ENCODE assay signal across 39 mouse cellular contexts in the genomic region with DNA sequence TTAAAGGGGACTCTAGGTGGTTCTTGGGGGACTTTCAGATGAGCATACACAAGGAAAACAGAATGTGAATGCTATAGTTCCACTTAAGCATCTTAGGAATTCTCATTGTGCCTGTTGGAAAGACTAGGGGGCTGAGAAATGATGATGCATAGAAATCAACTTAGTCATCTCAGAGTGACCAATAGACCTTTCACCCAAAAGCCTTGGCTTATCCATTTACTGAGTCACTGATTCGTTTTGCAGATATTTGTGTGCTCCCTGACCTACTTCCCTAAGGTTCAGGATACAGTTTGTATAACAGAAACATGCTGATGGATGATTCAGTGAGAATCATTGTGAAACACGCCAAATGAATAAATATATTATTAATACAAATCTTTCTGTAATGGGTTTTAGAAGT. TPM values are rescaled to one million over a fixed set of nuclear protein-coding genes. Genes with fewer than 3 reads are reported as not detected.
"Had no signal": no experiment of that assay in that cellular context is flagged by ENCODE, and none has a peak within 500 bp of the region (broad histone marks: within the 10 kb centered on the region; RNA-seq: fewer than 3 reads in every experiment).

No protein-coding gene starts in this region.

- DNase-seq: gastrocnemius, adult 2 months; gastrocnemius, postnatal 10 days; gastrocnemius, postnatal 25 days; heart, adult 18-20 months; heart, postnatal 14 days; heart, postnatal 36 days; kidney, adult 11 months; kidney, adult 2 months; kidney, adult 9 months; kidney, postnatal 14 days; kidney, postnatal 36 days; liver had no signal

RNA-seq across cellular contexts. Expression of gene Gm7257, which starts 28.7 kb away (rescaled TPM):
- total RNA-seq: gastrocnemius, adult 2 months; gastrocnemius, postnatal 10 days; gastrocnemius, postnatal 25 days; gastrocnemius, postnatal 4 days; granulocyte monocyte progenitor cell, adult 5-6 weeks; heart, adult 18-20 months; heart, postnatal 14 days; heart, postnatal 36 days; hematopoietic stem cell, adult 5-6 weeks; hindbrain, postnatal 0 days; layer of hippocampus, adult 18-20 months; layer of hippocampus, postnatal 10 days; layer of hippocampus, postnatal 25 days; left cerebral cortex, adult 2 months; left cerebral cortex, postnatal 14 days; left cerebral cortex, postnatal 36 days had no signal
- polyA plus RNA-seq: heart, embryonic 11.5 days; heart, embryonic 13.5 days; heart, embryonic 15.5 days; heart, postnatal 0 days; hindbrain, embryonic 11.5 days; hindbrain, embryonic 13.5 days; hindbrain, embryonic 15.5 days; hindbrain, postnatal 0 days; intestine, embryonic 14.5 days; intestine, embryonic 16.5 days; kidney, adult 2 months; kidney, embryonic 15.5 days; kidney, postnatal 0 days; large intestine, adult 2 months; limb, embryonic 10.5 days; limb, embryonic 12.5 days; limb, embryonic 14.5 days; liver, embryonic 12.5 days; liver, embryonic 14.5 days had no signal
